Mouse (Mus musculus): Measurements from ENCODE around the gene Zfp644.

Zfp644 gene

GRCm38 (mm10) chr5:106660867-106661266 is 36.2 kb downstream of the Zfp644 start:
- DNase-seq: no peak

- DNase-seq: no peak
Observed at GRCm38 (mm10) chr5:106652790-106653328, 44.2 kb downstream of the Zfp644 start.

- DNase-seq: no peak
Observed at GRCm38 (mm10) chr5:106652220-106652753, 44.8 kb downstream of the Zfp644 start.

GRCm38 (mm10) chr5:106649995-106650394 is 47.1 kb downstream of the Zfp644 start:
- no peak for DNase-seq

GRCm38 (mm10) chr5:106649441-106649840 is 47.6 kb downstream of the Zfp644 start:
- no peak for DNase-seq

GRCm38 (mm10) chr5:106643434-106643833 is 53.7 kb downstream of the Zfp644 start:
- DNase-seq: no peak

GRCm38 (mm10) chr5:106641876-106642275 is 55.2 kb downstream of the Zfp644 start:
- no peak for DNase-seq

GRCm38 (mm10) chr5:106640235-106640809 is 56.8 kb downstream of the Zfp644 start:
- DNase-seq: no peak

GRCm38 (mm10) chr5:106639627-106640026 is 57.5 kb downstream of the Zfp644 start:
- DNase-seq: no peak

- DNase-seq: no peak
Observed at GRCm38 (mm10) chr5:106636423-106636946, 60.6 kb downstream of the Zfp644 start.

- DNase-seq: no peak
Observed at GRCm38 (mm10) chr5:106628369-106629149, 68.5 kb downstream of the Zfp644 start.

- no peak for DNase-seq
Observed at GRCm38 (mm10) chr5:106623337-106623736, 73.8 kb downstream of the Zfp644 start.

- no peak for DNase-seq
Observed at GRCm38 (mm10) chr5:106622193-106622592, 74.9 kb downstream of the Zfp644 start.

- DNase-seq: no peak
Observed at GRCm38 (mm10) chr5:106620446-106620845, 76.6 kb downstream of the Zfp644 start.

GRCm38 (mm10) chr5:106615006-106615405 is 82.1 kb downstream of the Zfp644 start:
- DNase-seq: no peak

- no peak for DNase-seq
Observed at GRCm38 (mm10) chr5:106614570-106614969, 82.5 kb downstream of the Zfp644 start.

- DNase-seq: no peak
Observed at GRCm38 (mm10) chr5:106612151-106612550, 84.9 kb downstream of the Zfp644 start.

GRCm38 (mm10) chr5:106608798-106609197 is 88.3 kb downstream of the Zfp644 start, which contains the start of gene Gm17304:
Gene Gm17304 (plus strand): TSS chr5:106609098.
- no peak for DNase-seq

GRCm38 (mm10) chr5:106607081-106607480 is 90.0 kb downstream of the Zfp644 start:
- no peak for DNase-seq

- no peak for DNase-seq
Observed at GRCm38 (mm10) chr5:106605096-106605495, 92.0 kb downstream of the Zfp644 start.

- no peak for DNase-seq
Observed at GRCm38 (mm10) chr5:106604381-106604780, 92.7 kb downstream of the Zfp644 start.

- DNase-seq: no peak
Observed at GRCm38 (mm10) chr5:106599482-106599881, 97.6 kb downstream of the Zfp644 start.

GRCm38 (mm10) chr5:106597472-106597871 is 99.6 kb downstream of the Zfp644 start:
- no peak for DNase-seq

- DNase-seq: no peak
Observed at GRCm38 (mm10) chr5:106594388-106594787, 102.7 kb downstream of the Zfp644 start.

All from right cerebral cortex, postnatal 14 days (tissue).